Mouse (Mus musculus) neural tube, embryonic 15.5 days (tissue): Measurements from ENCODE around the gene Prr29. TPM values are rescaled to one million over a fixed set of nuclear protein-coding genes. Genes with fewer than 3 reads are reported as not detected.

Source experiments
- ATAC-seq: fragments of 200-750 bp; cut with Nextera tagmentation; 2 replicates; pipeline ENCODE4 v1.8.0; 2017; ENCODE audit warnings: mild to moderate bottlenecking, moderate TSS enrichment, moderate library complexity; ENCODE audit not compliant: low FRiP score
- H3K27ac ChIP-seq: fragments of 300-500 bp; sonication (generic); replicated peaks from 2 replicates; pipeline ENCODE4 v1.5.1; 2015; ENCODE audit warnings: mild to moderate bottlenecking, inconsistent platforms
- H3K27me3 ChIP-seq: fragments of 300-500 bp; sonication (generic); replicated peaks from 2 replicates; pipeline ENCODE4 v1.6.1; 2015; ENCODE audit warnings: inconsistent platforms
- H3K36me3 ChIP-seq: fragments of 300-500 bp; sonication (generic); 2 replicates; pipeline ENCODE4 v1.6.1; 2015; ENCODE audit warnings: inconsistent platforms
- H3K4me1 ChIP-seq: fragments of 300-500 bp; sonication (generic); 2 replicates; pipeline ENCODE4 v1.6.1; 2015; ENCODE audit warnings: inconsistent platforms
- H3K4me2 ChIP-seq: fragments of 300-500 bp; sonication (generic); 2 replicates; pipeline ENCODE4 v1.6.1; 2015; ENCODE audit warnings: inconsistent platforms, mild to moderate bottlenecking, moderate library complexity
- H3K4me3 ChIP-seq: fragments of 300-500 bp; sonication (generic); replicated peaks from 2 replicates; pipeline ENCODE4 v1.5.1; 2015; ENCODE audit warnings: mild to moderate bottlenecking, inconsistent platforms
- H3K9ac ChIP-seq: fragments of 300-500 bp; sonication (generic); replicated peaks from 2 replicates; pipeline ENCODE4 v1.6.1; 2015; ENCODE audit warnings: mild to moderate bottlenecking, inconsistent platforms
- H3K9me3 ChIP-seq: fragments of 300-500 bp; sonication (generic); replicated peaks from 2 replicates; pipeline ENCODE4 v1.6.1; 2016; ENCODE audit warnings: inconsistent platforms
- WGBS: fragments of 180-500 bp; shearing (Covaris S2); methylation state at CpG from one replicate; pipeline ENCODE4 v1.1.7; 2015; ENCODE audit warnings: mixed read lengths; 5-methylcytosine and 5-hydroxymethylcytosine counted together
- polyA plus RNA-seq: library from polyadenylated mRNA; unstranded; fragments of >200 nt; fragmentation: Nextera tagmentation; extraction: Ambion mirVana; gene quantifications from 2 replicates; pipeline ENCODE4 v1.2.1, GENCODE M21; 2015

Gene Prr29
- 0.23 and 0.41 TPM in 2 replicates for polyA plus RNA-seq

DNA sequence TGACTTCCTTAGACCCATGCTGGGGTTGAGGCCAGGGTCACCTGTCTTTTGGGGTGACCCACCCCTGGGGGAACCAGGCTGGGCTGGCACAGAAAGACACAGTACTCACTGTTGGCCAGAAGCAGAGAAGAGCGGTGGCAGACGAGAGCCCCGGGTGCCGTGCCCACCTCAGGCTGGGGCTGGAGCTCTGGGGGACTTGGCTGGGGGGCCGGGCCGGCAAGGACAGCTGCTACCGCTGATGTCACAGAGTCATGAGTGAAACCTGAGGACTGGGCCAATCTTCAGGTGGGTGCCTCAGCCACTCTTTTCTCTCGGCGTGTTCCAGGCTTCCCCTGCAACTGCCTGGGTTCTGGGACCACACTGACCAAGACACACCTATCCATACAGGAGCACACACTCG, at the start of gene Prr29:
Prr29 (plus strand) TSS at position 107 of the 400 bp plus-strand sequence.
- no peak within 1 kb of the TSS for H3K9ac ChIP-seq
- peaks cover 5% of the 10 kb centered on the region; the same call in 1 of the 2 replicates for H3K4me1 ChIP-seq
- no peaks in the 10 kb centered on the region for H3K27me3 ChIP-seq
- H3K27ac ChIP-seq, result no peak within 1 kb of the TSS
- 52% methylated on average over 10 of the region's 10 CpGs for whole genome bisulfite sequencing
- H3K4me2 ChIP-seq, result peak within 1 kb of the TSS; percentile 20
- ATAC-seq, result no peak
- H3K4me3 ChIP-seq, result no peak within 1 kb of the TSS
- no peaks in the 10 kb centered on the region for H3K36me3 ChIP-seq
- no peaks in the 10 kb centered on the region for H3K9me3 ChIP-seq

- no peak for ATAC-seq
- H3K4me3 ChIP-seq, result no peak overlapping the region
Measured at GRCm38 (mm10) chr11:106316416-106316815, 48.9 kb upstream of the Prr29 start.

DNA sequence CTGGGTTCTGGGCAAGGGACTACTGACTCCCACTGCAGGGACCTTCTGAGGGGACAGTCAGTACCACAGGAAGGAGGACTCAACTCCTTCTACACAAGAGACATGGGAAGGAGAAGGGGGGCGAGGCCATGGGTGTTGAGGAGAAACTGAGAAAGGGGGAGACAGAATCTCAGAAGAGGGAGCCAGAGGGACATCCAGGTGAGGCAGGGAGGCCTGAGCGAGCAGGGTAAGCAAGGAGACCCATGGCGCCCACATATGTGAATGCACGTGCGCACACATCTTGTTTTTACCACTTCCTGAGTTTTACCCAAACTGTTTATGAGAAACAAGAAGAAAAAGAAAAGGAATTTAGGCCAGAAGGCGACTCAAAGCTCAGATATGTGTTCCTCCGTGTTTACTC, 47.5 kb upstream of the Prr29 start:
- WGBS, result 82% methylated on average over 7 of the region's 7 CpGs
- no peaks in the 10 kb centered on the region for H3K9me3 ChIP-seq
- no peak overlapping the region for H3K27ac ChIP-seq
- no peaks in the 10 kb centered on the region for H3K4me1 ChIP-seq
- H3K4me2 ChIP-seq, result no peak overlapping the region
- no peak overlapping the region for H3K4me3 ChIP-seq
- H3K27me3 ChIP-seq, result no peaks in the 10 kb centered on the region
- H3K36me3 ChIP-seq, result no peaks in the 10 kb centered on the region
- no peak overlapping the region for H3K9ac ChIP-seq
- ATAC-seq, result no peak

More at GRCm38 (mm10) chr11:106316416-106316815, 48.9 kb upstream of the Prr29 start:
- Histone ChIP-seq H3K9ac (no peak overlapping the region), H3K9me3 (no peaks in the 10 kb centered on the region), H3K4me1 (no peaks in the 10 kb centered on the region), H3K4me2 (no peak overlapping the region), H3K27me3 (no peaks in the 10 kb centered on the region), H3K27ac (no peak overlapping the region), H3K36me3 (no peaks in the 10 kb centered on the region)
- 73% methylated on average over 1 of the region's 1 CpGs for WGBS

- H3K4me1 ChIP-seq, result no peaks in the 10 kb centered on the region
- H3K9ac ChIP-seq, result no peak overlapping the region
- no peak for ATAC-seq
- no peaks in the 10 kb centered on the region for H3K36me3 ChIP-seq
- no peak overlapping the region for H3K4me2 ChIP-seq
- H3K27me3 ChIP-seq, result no peaks in the 10 kb centered on the region
- H3K4me3 ChIP-seq, result no peak overlapping the region
- 76% methylated on average over 21 of the region's 21 CpGs for WGBS
- no peak overlapping the region for H3K27ac ChIP-seq
- H3K9me3 ChIP-seq, result no peaks in the 10 kb centered on the region
Measured at GRCm38 (mm10) chr11:106318406-106319366, 46.6 kb upstream of the Prr29 start.

GRCm38 (mm10) chr11:106324858-106325257, 40.4 kb upstream of the Prr29 start:
- no peak overlapping the region for H3K4me2 ChIP-seq
- no peak overlapping the region for H3K9ac ChIP-seq
- no peaks in the 10 kb centered on the region for H3K27me3 ChIP-seq
- H3K4me3 ChIP-seq, result no peak overlapping the region
- no peaks in the 10 kb centered on the region for H3K9me3 ChIP-seq
- 84% methylated on average over 5 of the region's 5 CpGs for WGBS
- no peaks in the 10 kb centered on the region for H3K36me3 ChIP-seq
- no peak overlapping the region for H3K27ac ChIP-seq
- no peaks in the 10 kb centered on the region for H3K4me1 ChIP-seq
- ATAC-seq, result no peak

GRCm38 (mm10) chr11:106325566-106326206, 39.6 kb upstream of the Prr29 start:
- H3K9ac ChIP-seq, result no peak overlapping the region
- ATAC-seq, result no peak
- no peak overlapping the region for H3K4me2 ChIP-seq
- H3K27me3 ChIP-seq, result no peaks in the 10 kb centered on the region
- no peaks in the 10 kb centered on the region for H3K36me3 ChIP-seq
- no peaks in the 10 kb centered on the region for H3K9me3 ChIP-seq
- H3K27ac ChIP-seq, result no peak overlapping the region
- H3K4me1 ChIP-seq, result no peaks in the 10 kb centered on the region
- WGBS, result 76% methylated on average over 8 of the region's 8 CpGs
- H3K4me3 ChIP-seq, result no peak overlapping the region

DNA sequence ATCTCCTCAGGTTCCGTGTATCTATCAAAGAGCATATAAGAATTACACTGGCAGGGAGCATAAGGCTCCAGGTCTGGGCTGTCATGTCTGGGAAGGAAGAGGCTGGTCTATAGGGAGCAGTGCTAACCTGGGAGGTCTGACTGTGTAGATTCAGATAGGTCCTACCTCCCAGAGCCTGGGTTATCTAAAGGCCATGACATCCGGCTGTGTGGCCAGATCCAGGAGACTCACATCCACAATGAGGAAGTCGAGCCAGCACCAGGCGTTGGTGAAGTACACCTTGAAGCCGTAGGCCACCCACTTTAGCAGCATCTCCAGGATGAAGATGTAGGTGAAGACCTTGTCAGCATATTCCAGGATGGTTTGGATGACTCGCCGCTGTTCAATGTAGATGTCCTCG, 38.8 kb upstream of the Prr29 start:
- Histone ChIP-seq H3K36me3 (no peaks in the 10 kb centered on the region), H3K27me3 (no peaks in the 10 kb centered on the region), H3K27ac (no peak overlapping the region), H3K9ac (no peak overlapping the region), H3K4me2 (no peak overlapping the region), H3K4me3 (no peak overlapping the region), H3K4me1 (no peaks in the 10 kb centered on the region), H3K9me3 (no peaks in the 10 kb centered on the region)
- no peak for ATAC-seq
- WGBS, result 86% methylated on average over 8 of the region's 8 CpGs

DNA sequence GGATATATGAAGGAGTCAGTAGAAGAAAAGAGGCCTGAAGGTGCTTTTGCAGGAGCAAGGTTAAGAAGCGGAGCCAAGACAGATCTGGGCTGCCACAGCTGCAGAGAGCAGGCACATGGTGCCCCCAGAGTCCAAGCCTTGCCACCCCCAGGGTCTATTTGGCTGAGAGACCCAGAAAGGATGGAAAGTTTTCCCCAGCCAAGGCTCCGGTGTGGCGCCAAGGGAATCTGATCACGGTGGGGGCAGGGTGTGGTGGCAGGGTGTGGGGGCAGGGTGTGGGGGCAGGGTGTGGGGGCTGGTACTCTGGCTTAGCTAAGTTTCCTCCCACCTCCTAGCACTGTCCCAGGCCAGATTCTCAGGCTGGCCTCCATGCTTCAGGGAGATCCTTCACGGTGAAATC, 36.8 kb upstream of the Prr29 start:
- Histone ChIP-seq H3K9me3 (no peaks in the 10 kb centered on the region), H3K4me3 (no peak overlapping the region), H3K4me2 (no peak overlapping the region), H3K36me3 (no peaks in the 10 kb centered on the region), H3K27ac (no peak overlapping the region), H3K4me1 (no peaks in the 10 kb centered on the region), H3K27me3 (no peaks in the 10 kb centered on the region), H3K9ac (no peak overlapping the region)
- 76% methylated on average over 4 of the region's 5 CpGs for WGBS
- no peak for ATAC-seq

GRCm38 (mm10) chr11:106329128-106329527, 36.1 kb upstream of the Prr29 start:
- H3K9me3 ChIP-seq, result no peaks in the 10 kb centered on the region
- WGBS, result 74% methylated on average over 6 of the region's 6 CpGs
- no peak overlapping the region for H3K9ac ChIP-seq
- H3K36me3 ChIP-seq, result no peaks in the 10 kb centered on the region
- H3K27ac ChIP-seq, result no peak overlapping the region
- ATAC-seq, result no peak
- H3K4me2 ChIP-seq, result no peak overlapping the region
- H3K4me3 ChIP-seq, result no peak overlapping the region
- no peaks in the 10 kb centered on the region for H3K4me1 ChIP-seq
- H3K27me3 ChIP-seq, result no peaks in the 10 kb centered on the region

DNA sequence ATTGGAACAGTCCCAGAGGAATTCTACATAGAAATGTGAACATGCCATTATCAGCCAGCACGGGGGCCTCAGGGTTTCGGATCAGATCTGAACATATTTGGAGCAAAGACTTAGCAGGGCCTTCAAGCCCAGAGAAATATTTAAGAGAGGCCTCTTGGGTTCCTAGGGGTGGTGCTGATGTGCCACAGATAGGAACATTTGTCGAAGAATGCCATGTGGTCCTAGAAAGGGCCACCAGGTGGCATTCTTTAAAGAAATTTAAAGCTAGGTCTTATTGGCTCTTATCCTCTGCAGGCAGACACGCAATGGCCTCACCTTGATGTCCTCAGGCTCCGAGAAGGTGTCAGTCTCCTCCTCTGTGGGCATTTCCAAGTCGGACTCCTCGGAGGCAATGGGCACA, 35.6 kb upstream of the Prr29 start:
- WGBS, result 75% methylated on average over 7 of the region's 7 CpGs
- no peak for ATAC-seq
- Histone ChIP-seq H3K9me3 (no peaks in the 10 kb centered on the region), H3K27ac (no peak overlapping the region), H3K4me3 (no peak overlapping the region), H3K36me3 (no peaks in the 10 kb centered on the region), H3K4me2 (no peak overlapping the region), H3K27me3 (no peaks in the 10 kb centered on the region), H3K4me1 (no peaks in the 10 kb centered on the region), H3K9ac (no peak overlapping the region)

- Histone ChIP-seq H3K4me1 (no peaks in the 10 kb centered on the region), H3K27ac (no peak overlapping the region), H3K4me2 (no peak overlapping the region), H3K4me3 (no peak overlapping the region), H3K27me3 (no peaks in the 10 kb centered on the region), H3K36me3 (no peaks in the 10 kb centered on the region), H3K9me3 (no peaks in the 10 kb centered on the region), H3K9ac (no peak overlapping the region)
- ATAC-seq, result no peak
- 41% methylated on average over 4 of the region's 4 CpGs for WGBS
Measured at GRCm38 (mm10) chr11:106332458-106332857, 32.8 kb upstream of the Prr29 start.

GRCm38 (mm10) chr11:106334066-106334465, 31.2 kb upstream of the Prr29 start:
- Histone ChIP-seq H3K27me3 (no peaks in the 10 kb centered on the region), H3K4me3 (no peak overlapping the region), H3K9ac (no peak overlapping the region), H3K4me2 (no peak overlapping the region), H3K9me3 (no peaks in the 10 kb centered on the region), H3K36me3 (no peaks in the 10 kb centered on the region), H3K4me1 (no peaks in the 10 kb centered on the region), H3K27ac (no peak overlapping the region)
- ATAC-seq, result no peak
- 27% methylated on average over 2 of the region's 2 CpGs for WGBS
